Mouse (Mus musculus) small intestine, adult 2 months (tissue): Measurements from ENCODE around the gene Ssx2ip. TPM values are rescaled to one million over a fixed set of nuclear protein-coding genes. Genes with fewer than 3 reads are reported as not detected.

Source experiments
- H3K27ac ChIP-seq: fragments of 200-500 bp; 2 replicates; pipeline ENCODE4 v1.5.1; 2012; ENCODE audit warnings: low read depth, low read length, control low read depth, inconsistent platforms; ENCODE audit not compliant: insufficient read depth
- H3K27me3 ChIP-seq: fragments of 200-500 bp; 2 replicates; pipeline ENCODE4 v1.6.1; 2012; ENCODE audit warnings: mild to moderate bottlenecking, moderate library complexity, low read length, inconsistent platforms; ENCODE audit not compliant: control insufficient read depth, insufficient read depth
- H3K36me3 ChIP-seq: fragments of 200-500 bp; 2 replicates; pipeline ENCODE4 v1.6.1; 2012; ENCODE audit warnings: mild to moderate bottlenecking, low read length, control low read depth, inconsistent platforms; ENCODE audit not compliant: control insufficient read depth, insufficient read depth
- H3K4me1 ChIP-seq: fragments of 200-500 bp; 2 replicates; pipeline ENCODE4 v1.6.1; 2012; ENCODE audit warnings: low read length, inconsistent platforms, mixed read lengths; ENCODE audit not compliant: control insufficient read depth, insufficient read depth, insufficient read length
- H3K4me3 ChIP-seq: fragments of 200-500 bp; 2 replicates; pipeline ENCODE4 v1.5.1; 2012; ENCODE audit warnings: low read depth, mild to moderate bottlenecking, control low read depth, inconsistent platforms, low read length, moderate library complexity
- CTCF ChIP-seq: fragments of 200-500 bp; IDR thresholded peaks from 2 replicates; pipeline ENCODE4 v1.5.1; 2012; ENCODE audit warnings: low read depth, mild to moderate bottlenecking, control low read depth, inconsistent platforms, low read length, moderate library complexity, mixed read lengths; ENCODE audit not compliant: insufficient replicate concordance, insufficient read length; ENCODE audit errors: extremely low read depth
- POLR2A ChIP-seq: fragments of 200-500 bp; IDR thresholded peaks from 2 replicates; pipeline ENCODE4 v1.6.1; 2012; ENCODE audit warnings: low read depth, mild to moderate bottlenecking, control low read depth, inconsistent platforms, low read length, moderate library complexity
- WGBS: fragments of 180-500 bp; shearing (Covaris S2); methylation state at CpG from one replicate; pipeline ENCODE4 v1.1.7; 2018; 5-methylcytosine and 5-hydroxymethylcytosine counted together
- polyA plus RNA-seq: library from polyadenylated mRNA; depleted of rRNA; stranded (reverse); fragments of >200 nt; gene quantifications from 2 replicates; pipeline ENCODE4 v1.2.3, GENCODE M21; 2012

Gene Ssx2ip
- polyA plus RNA-seq, 1 experiment: 9.6 TPM

GRCm38 (mm10) chr3:146375224-146375657, 29.2 kb upstream of the Ssx2ip start:
- WGBS: 63% methylated on average over 4 of the region's 4 CpGs
- Histone ChIP-seq H3K27ac (no peak overlapping the region), H3K36me3 (no peaks in the 10 kb centered on the region), H3K4me1 (peaks cover 5% of the 10 kb centered on the region; the same call in 1 of the 2 replicates), H3K4me3 (no peak overlapping the region), H3K27me3 (no peaks in the 10 kb centered on the region)
- TF ChIP-seq POLR2A (no peak), CTCF (no peak)

- H3K27ac ChIP-seq: no peak overlapping the region
- H3K27me3 ChIP-seq: no peaks in the 10 kb centered on the region
- TF ChIP-seq POLR2A (no peak), CTCF (no peak)
- H3K4me1 ChIP-seq: peaks cover 6% of the 10 kb centered on the region; the same call in 1 of the 2 replicates
- no peaks in the 10 kb centered on the region for H3K36me3 ChIP-seq
- H3K4me3 ChIP-seq: no peak overlapping the region
- 81% methylated on average over 15 of the region's 15 CpGs for WGBS
These were observed 27.9 kb upstream of the Ssx2ip start for GRCm38 (mm10) chr3:146376337-146377130.

GRCm38 (mm10) chr3:146377216-146377615, 27.2 kb upstream of the Ssx2ip start:
- TF ChIP-seq POLR2A (no peak), CTCF (no peak)
- no peak overlapping the region for H3K4me3 ChIP-seq
- WGBS: 88% methylated on average over 5 of the region's 5 CpGs

GRCm38 (mm10) chr3:146378753-146379152, 25.7 kb upstream of the Ssx2ip start:
- H3K27ac ChIP-seq: no peak overlapping the region
- peaks cover 6% of the 10 kb centered on the region; the same call in 1 of the 2 replicates for H3K4me1 ChIP-seq
- TF ChIP-seq POLR2A (no peak), CTCF (no peak)
- no peaks in the 10 kb centered on the region for H3K36me3 ChIP-seq
- H3K4me3 ChIP-seq: no peak overlapping the region
- no peaks in the 10 kb centered on the region for H3K27me3 ChIP-seq
- 56% methylated on average over 8 of the region's 8 CpGs for WGBS

More at GRCm38 (mm10) chr3:146377216-146377615, 27.2 kb upstream of the Ssx2ip start:
- H3K36me3 ChIP-seq: no peaks in the 10 kb centered on the region
- H3K27me3 ChIP-seq: no peaks in the 10 kb centered on the region
- H3K4me1 ChIP-seq: peaks cover 6% of the 10 kb centered on the region; the same call in 1 of the 2 replicates
- H3K27ac ChIP-seq: no peak overlapping the region

- no peak for TF ChIP-seq POLR2A
- TF ChIP-seq CTCF: no peak
- 22% methylated on average over 9 of the region's 9 CpGs for WGBS
- Histone ChIP-seq H3K27ac (no peak overlapping the region), H3K27me3 (no peaks in the 10 kb centered on the region), H3K4me1 (peaks cover 6% of the 10 kb centered on the region; the same call in 1 of the 2 replicates), H3K36me3 (no peaks in the 10 kb centered on the region), H3K4me3 (peak overlapping the region; percentile 17; the same call in 1 of the 2 replicates)
These were observed 24.5 kb upstream of the Ssx2ip start for GRCm38 (mm10) chr3:146379740-146380466.

GRCm38 (mm10) chr3:146380874-146381273, 23.6 kb upstream of the Ssx2ip start:
- Histone ChIP-seq H3K27me3 (no peaks in the 10 kb centered on the region), H3K27ac (no peak overlapping the region), H3K4me1 (peaks cover 6% of the 10 kb centered on the region; the same call in 1 of the 2 replicates), H3K4me3 (no peak overlapping the region), H3K36me3 (no peaks in the 10 kb centered on the region)
- 93% methylated on average over 2 of the region's 2 CpGs for WGBS
- TF ChIP-seq POLR2A (no peak), CTCF (no peak)

- H3K27me3 ChIP-seq: no peaks in the 10 kb centered on the region
- H3K4me1 ChIP-seq: peaks cover 6% of the 10 kb centered on the region; the same call in 1 of the 2 replicates
- no peak overlapping the region for H3K4me3 ChIP-seq
- no peaks in the 10 kb centered on the region for H3K36me3 ChIP-seq
- no peak for TF ChIP-seq POLR2A
- TF ChIP-seq CTCF: no peak
- WGBS: 94% methylated on average over 9 of the region's 9 CpGs
- H3K27ac ChIP-seq: no peak overlapping the region
These were observed 23.0 kb upstream of the Ssx2ip start for GRCm38 (mm10) chr3:146381471-146381870.
